Mouse (Mus musculus) liver, embryonic 14.5 days (tissue): ENCODE measurements around the gene Purb.

Source experiments
- CTCF ChIP-seq: IDR thresholded peaks from 2 replicates; pipeline ENCODE4 v1.5.1; 2016; ENCODE audit warnings: antibody characterized with exemption, low read depth, control low read depth
- EP300 ChIP-seq: IDR thresholded peaks from 2 replicates; pipeline ENCODE4 v1.6.1; 2016; ENCODE audit warnings: antibody characterized with exemption, low read depth

DNA sequence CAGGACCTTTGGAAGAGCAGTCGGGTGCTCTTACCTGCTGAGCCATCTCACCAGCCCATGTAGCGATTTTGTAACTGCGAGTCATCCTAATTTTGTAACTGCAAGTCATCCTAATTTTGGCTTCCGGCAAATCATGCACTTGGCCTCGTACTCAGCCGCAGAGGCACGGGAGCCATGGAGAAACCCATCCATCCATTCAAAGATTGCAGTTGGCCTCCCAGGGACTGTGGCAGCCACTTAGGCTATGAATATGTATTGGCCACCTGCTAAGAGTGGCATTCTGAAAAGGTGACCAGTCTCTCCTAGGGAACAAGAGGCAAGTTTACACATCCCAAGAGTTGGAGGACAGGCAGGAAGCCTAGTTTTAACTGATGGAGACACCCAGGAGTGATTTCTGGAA is 13.5 kb upstream of the Purb start:
- TF ChIP-seq CTCF (no peak), EP300 (no peak)
